Mouse (Mus musculus) kidney, postnatal 36 days (tissue): Measurements from ENCODE around the gene S100a11.
"Not testable (repeated sequence)": the region's sequence is repeated elsewhere in the genome, so short reads cannot be mapped to it uniquely, and the experiment has no call there.

ENCODE experiments used
- DNase-seq, 2 experiments: peaks; one replicate each; pipeline ENCODE4 v3.0.0; 2021 to 2022; ENCODE audit warnings: mixed read lengths in 2 of 2

The S100a11 gene

DNA sequence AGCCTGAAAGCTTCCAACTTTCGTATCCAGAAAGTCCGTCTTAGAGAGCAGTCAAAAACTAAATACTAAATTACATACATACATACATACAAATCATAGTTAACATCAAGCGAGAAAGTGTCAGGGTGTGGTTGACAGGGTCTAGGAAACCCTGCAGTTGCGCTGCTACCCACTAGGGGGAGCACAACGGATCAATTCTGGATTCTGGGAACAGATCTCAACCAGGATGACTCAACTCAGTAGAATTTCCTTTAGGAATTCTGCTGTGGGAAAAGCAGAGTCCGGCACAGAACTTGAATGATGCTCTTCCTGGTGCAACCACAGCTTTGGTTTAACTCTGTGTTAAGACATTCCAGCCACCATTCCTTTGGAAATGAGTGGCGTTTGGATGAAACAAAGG lies 2.3 kb downstream of the S100a11 start:
- DNase-seq: peak; percentile 70 to 83

GRCm38 (mm10) chr3:93527300-93527699 lies 7.0 kb downstream of the S100a11 start:
- DNase-seq: no peak

DNA sequence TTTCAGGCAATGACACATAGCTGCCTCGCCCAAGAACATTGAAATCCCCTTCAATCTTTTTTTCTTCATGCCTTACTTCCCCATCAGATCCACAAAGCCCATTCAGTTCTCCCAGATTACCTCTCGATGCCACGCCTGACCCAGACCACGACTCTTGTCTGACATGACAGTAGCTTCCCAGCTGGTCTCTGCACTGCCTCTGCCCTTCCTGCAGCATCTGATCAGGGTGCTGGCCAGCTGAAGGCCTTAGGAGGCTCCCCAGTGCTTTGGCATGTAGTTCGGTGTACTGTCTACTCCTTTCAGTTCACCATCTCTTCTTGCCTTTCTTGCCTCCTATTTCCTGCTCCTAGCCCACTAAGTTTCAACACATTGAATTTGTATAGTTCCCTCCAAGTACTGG lies 8.5 kb downstream of the S100a11 start:
- DNase-seq: no peak

GRCm38 (mm10) chr3:93537068-93537576 lies 16.8 kb downstream of the S100a11 start:
- DNase-seq: peak; percentile 55 to 60

- DNase-seq: no peak
Measured at GRCm38 (mm10) chr3:93538486-93538885, 18.2 kb downstream of the S100a11 start.

DNA sequence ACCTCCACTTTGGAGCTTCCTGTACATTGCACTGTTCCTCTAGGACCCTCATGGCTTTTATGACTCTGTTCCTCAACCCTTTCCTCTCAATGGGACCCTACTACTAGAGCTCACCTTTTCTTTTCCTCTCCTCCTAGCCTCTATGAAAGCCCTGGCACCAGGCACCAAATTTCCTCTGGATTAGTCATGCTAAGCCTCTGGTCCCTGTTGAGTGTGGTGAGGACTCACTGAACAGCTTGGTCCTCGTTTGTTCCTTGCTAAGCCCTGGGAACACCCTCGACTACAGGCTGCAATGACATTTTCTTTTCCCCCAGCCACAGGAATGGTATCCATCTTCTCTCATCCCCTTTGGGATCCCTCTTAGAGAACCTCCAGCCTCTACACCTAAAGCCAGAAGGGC lies 21.2 kb downstream of the S100a11 start:
- no peak for DNase-seq

GRCm38 (mm10) chr3:93544170-93544569 lies 23.9 kb downstream of the S100a11 start:
- DNase-seq: not testable (repeated sequence)

GRCm38 (mm10) chr3:93547099-93547648 lies 26.9 kb downstream of the S100a11 start:
- DNase-seq: peak; percentile 86 to 96

- peak; percentile 64 to 74 for DNase-seq
Measured at GRCm38 (mm10) chr3:93547749-93548540, 27.7 kb downstream of the S100a11 start.

DNA sequence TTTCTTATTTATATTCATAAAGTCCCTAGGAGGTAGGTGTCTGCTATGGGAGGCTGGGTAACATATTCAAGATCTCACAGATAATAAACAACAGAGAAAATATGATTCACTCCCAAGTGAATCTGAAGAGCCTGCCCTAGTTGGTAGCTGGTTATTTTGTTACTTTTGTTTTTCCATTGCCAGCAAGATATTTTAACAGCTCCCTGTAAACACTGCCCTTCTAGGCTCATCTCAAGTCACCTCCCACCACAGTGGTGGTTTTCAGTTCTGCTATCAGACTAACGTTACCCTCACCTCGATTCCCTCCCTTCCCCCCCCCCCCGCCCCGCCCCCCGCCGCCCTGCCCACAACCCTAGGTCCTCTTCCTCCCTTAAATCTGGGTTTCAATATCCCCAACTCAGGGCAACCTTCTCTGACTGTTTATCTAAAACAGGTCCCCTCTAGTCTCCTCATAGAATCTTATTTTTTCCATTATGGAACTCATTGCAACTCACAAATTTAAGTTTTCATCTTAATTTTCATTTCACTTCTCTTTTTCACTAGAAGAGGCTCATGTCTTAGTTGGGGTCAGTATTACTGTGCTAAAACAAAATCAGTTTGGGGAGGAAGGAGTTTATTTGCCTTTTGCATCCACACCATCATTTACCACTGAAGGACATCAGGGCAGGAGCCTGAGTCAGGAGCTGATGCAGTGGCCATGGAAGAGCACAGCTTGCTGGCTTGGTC lies 28.4 kb downstream of the S100a11 start:
- DNase-seq: no peak

GRCm38 (mm10) chr3:93549986-93550385 lies 29.7 kb downstream of the S100a11 start:
- DNase-seq: no peak

GRCm38 (mm10) chr3:93551950-93552901 lies 31.9 kb downstream of the S100a11 start:
- DNase-seq: no peak

- DNase-seq: no peak
Measured at GRCm38 (mm10) chr3:93553311-93553710, 33.0 kb downstream of the S100a11 start.

DNA sequence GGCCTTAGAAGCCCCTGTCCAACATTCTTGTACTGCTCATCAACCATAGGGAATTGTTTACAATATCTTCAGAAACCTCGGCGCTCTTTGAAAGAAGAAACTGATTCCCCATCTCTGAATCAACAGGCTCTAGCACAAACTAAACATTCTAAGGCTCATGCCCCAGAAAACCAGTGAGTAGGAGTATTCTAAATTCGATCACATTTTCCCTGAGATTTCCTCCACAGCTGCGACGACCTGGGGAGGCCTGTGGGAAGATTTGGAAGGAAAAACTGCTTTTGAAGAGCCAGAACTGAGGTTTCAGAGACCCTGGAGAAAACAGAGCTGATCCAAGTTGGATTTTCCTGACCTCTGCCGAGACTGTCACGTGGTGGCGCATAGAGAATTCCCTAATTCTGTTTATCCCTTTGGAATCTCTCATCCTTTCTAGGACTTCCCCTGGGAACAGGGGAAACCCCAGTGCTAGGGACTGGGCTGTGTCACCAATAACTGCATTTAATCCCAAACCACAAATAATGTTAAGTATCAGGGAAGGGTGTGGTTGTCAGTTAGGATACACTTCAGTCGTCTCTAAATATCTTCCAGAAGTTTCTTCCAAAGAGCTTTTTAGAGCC lies 33.6 kb downstream of the S100a11 start:
- peak; percentile 25 to 27 for DNase-seq

DNA sequence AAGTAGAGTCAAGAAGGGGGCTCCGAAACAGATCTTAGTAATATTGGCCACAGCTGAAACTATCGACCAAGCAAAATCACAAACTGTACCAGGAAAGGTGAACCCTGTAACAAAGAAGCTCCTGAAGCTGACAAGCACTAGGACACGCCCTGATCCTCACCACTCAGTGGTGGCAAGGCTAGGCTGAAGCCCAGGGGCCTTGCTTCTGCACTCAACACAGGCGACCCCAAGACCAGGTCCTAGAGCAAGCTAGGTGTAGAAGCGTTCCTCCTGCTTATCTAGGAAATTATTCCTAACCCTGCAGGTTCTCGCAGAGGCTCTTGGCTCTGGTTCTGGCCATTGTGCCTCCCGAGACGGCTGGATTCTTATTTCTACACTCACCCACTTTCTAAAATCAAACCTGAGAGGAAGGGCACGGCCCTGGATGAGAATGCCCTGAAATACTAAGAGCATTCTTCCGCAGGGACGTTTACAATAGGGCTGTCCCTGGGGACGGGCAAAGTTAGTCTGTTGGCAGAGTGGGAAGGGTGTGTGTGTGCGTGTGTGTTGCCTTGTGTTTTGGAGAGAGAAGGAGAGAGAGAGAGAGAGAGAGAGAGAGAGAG lies 34.2 kb downstream of the S100a11 start:
- DNase-seq: peak in 1 of 2 experiments; percentile 47

DNA sequence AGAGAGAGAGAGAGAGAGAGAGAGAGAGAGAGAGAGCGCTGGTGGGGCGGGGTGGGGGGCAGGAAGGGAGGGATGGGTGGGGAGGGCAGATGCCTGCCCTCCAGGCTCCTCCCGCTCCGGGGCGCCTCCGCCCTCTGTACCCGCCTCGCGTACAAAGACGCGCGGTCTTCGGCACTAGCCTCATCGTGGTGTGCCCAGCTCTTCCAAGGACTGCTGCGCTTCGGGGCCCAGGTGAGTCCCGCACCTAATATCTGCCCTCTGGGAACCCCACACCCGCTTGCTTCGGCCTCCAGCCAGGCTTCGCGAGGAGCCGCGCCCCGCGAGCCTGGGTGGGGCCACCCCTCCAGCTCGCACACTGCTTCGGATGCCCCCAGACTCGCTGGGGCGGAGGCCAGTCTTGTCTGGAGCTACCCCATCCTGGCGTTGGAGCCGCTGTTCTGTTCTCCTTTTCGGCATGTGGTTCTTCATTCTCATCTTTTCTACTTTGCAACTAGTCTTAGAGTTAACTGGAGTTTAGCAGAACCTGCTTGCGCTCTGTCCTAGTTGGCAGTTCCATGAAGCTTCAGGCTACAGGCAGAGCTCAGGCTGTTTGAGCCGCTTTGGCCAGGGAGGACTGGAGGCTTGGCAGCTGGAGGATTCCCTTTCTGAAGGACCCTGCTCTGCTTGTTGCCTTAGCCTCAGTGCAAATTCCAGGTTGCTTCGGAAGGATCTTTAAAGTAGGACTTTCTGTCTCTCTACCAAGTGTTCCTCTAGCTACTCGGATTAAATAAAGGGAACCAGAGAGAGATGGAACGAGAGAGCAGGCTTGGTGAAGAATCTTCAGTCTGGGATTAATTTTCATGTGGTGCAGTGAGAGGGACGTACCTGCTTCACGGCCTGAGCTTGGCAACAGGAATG lies 34.9 kb downstream of the S100a11 start, which contains the start of gene S100a10:
Gene S100a10, plus strand, starts transcription at position 100 of the 897 bp plus-strand sequence.
- DNase-seq: peak; percentile 84 to 88

- peak; percentile 69 to 82 for DNase-seq
Measured at GRCm38 (mm10) chr3:93555878-93556254, 35.6 kb downstream of the S100a11 start.

DNA sequence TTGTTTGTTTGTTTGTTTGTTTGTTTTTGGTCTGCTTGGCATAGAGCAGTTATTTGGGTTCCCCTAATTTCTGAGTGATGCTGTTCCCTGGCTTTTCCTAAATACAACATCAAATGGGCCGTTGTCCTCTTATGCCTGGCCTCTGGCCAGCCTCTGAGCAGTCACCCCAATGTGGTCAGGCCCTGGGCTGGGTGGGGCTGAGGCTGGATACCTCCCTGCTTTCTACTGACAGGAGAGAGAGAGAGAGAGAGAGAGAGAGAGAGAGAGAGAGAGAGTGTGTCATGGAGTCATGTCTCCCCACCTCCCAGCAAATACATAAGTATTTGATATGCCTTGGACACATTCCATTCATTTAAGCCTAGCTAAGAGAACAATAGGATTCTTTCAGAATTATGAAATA lies 36.3 kb downstream of the S100a11 start:
- DNase-seq: no peak

GRCm38 (mm10) chr3:93557471-93557870 lies 37.2 kb downstream of the S100a11 start:
- no peak for DNase-seq

DNA sequence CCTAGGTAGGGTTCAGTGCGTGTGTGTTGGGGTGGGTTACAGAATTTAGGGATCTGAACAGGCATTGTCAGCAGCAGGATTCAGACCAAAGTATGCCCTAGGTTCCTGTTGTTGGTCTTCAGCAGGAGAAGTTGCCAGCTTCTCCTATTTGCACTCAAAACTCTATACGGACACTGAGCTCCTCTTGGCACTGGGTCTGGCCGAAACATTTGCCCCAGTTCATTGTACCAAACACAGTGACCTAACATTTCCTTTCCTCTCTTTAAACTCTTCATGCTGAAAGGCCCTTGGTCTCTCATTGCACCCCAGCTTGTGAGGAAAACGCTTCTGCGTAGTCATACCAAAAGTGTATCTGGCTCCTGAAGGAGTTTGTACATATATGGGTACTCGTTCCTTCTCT lies 39.7 kb downstream of the S100a11 start:
- no peak for DNase-seq
